Mouse (Mus musculus): ENCODE measurements around the gene Gcm1. TPM values are rescaled to one million over a fixed set of nuclear protein-coding genes. Genes with fewer than 3 reads are reported as not detected.
"Not testable (repeated sequence)": the region's sequence is repeated elsewhere in the genome, so short reads cannot be mapped to it uniquely, and the experiment has no call there.

Gcm1 gene
- polyA plus RNA-seq, 1 experiment from 2014 or later = not detected

- no peak overlapping the region for H3K9ac ChIP-seq (replicated peaks)
- H3K4me2 ChIP-seq (replicated peaks) = no peak overlapping the region
- no peaks in the 10 kb centered on the region for H3K9me3 ChIP-seq
- H3K36me3 ChIP-seq = no peaks in the 10 kb centered on the region
- no peak overlapping the region for H3K4me3 ChIP-seq
- ATAC-seq (replicated peaks) = no peak
- no peaks in the 10 kb centered on the region for H3K4me1 ChIP-seq
- H3K27me3 ChIP-seq = no peaks in the 10 kb centered on the region
- H3K27ac ChIP-seq (replicated peaks) = no peak overlapping the region
- 78% methylated on average over 8 of the region's 8 CpGs for WGBS
Observed at GRCm38 (mm10) chr9:78053821-78054220, 2.1 kb downstream of the Gcm1 start.

DNA sequence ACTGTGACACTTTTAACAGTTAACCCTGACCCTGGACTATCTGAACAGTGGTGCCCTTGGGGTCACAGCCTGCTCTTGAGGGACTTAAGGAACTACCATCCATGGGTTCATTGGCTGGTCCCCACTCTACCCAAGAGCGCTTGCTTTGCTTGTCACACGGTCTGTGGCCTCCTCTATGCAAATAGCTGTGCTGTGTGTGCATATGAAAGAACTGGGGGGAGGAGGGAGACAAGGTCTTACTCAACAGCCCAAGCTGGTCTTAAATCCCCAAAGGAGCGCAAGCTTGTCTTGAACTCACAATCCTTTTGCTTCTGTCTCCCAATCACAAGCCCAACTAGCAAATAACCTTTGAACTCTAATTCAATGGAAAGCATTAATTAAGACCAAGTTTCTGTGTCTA is 2.6 kb downstream of the Gcm1 start:
- Histone ChIP-seq H3K4me2 (replicated peaks) (no peak overlapping the region), H3K9me3 (no peaks in the 10 kb centered on the region), H3K36me3 (no peaks in the 10 kb centered on the region), H3K27ac (replicated peaks) (no peak overlapping the region), H3K9ac (replicated peaks) (no peak overlapping the region), H3K27me3 (no peaks in the 10 kb centered on the region), H3K4me1 (no peaks in the 10 kb centered on the region), H3K4me3 (no peak overlapping the region)
- 81% methylated on average over 3 of the region's 3 CpGs for WGBS
- ATAC-seq (replicated peaks) = no peak

- H3K9me3 ChIP-seq = no peaks in the 10 kb centered on the region
- no peak overlapping the region for H3K4me3 ChIP-seq
- no peak for ATAC-seq (replicated peaks)
- H3K9ac ChIP-seq (replicated peaks) = no peak overlapping the region
- no peak overlapping the region for H3K27ac ChIP-seq (replicated peaks)
- no peaks in the 10 kb centered on the region for H3K36me3 ChIP-seq
- 83% methylated on average over 16 of the region's 16 CpGs for WGBS
- H3K27me3 ChIP-seq = no peaks in the 10 kb centered on the region
- no peaks in the 10 kb centered on the region for H3K4me1 ChIP-seq
- no peak overlapping the region for H3K4me2 ChIP-seq (replicated peaks)
Observed at GRCm38 (mm10) chr9:78059525-78060120, 7.9 kb downstream of the Gcm1 start.

DNA sequence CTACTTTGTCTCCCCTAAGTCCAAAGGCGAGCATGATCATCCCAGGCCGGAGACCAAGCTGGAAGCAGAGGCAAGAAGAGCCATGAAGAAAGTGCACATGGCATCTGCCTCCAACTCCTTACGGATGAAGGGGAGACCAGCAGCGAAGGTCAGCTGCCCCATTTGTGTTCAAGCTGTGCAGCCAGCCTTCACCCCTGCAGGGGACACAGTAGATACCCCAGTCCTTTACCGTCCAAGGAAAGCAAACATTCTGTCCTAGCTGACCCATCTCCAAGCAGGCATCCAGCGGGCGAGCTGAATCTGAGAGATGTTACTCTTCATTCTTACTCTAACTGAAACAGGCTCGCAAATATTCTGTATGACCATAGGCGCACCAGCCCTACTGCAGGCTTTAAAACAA is 10.7 kb downstream of the Gcm1 start:
- no peak overlapping the region for H3K4me3 ChIP-seq
- no peaks in the 10 kb centered on the region for H3K4me1 ChIP-seq
- no peaks in the 10 kb centered on the region for H3K36me3 ChIP-seq
- WGBS = 84% methylated on average over 9 of the region's 9 CpGs
- no peak overlapping the region for H3K4me2 ChIP-seq (replicated peaks)
- H3K9ac ChIP-seq (replicated peaks) = no peak overlapping the region
- no peaks in the 10 kb centered on the region for H3K9me3 ChIP-seq
- ATAC-seq (replicated peaks) = no peak
- no peak overlapping the region for H3K27ac ChIP-seq (replicated peaks)
- no peaks in the 10 kb centered on the region for H3K27me3 ChIP-seq

- H3K27me3 ChIP-seq = no peaks in the 10 kb centered on the region
- 86% methylated on average over 10 of the region's 10 CpGs for WGBS
- no peak overlapping the region for H3K27ac ChIP-seq (replicated peaks)
- H3K9ac ChIP-seq (replicated peaks) = no peak overlapping the region
- no peak for ATAC-seq (replicated peaks)
- no peaks in the 10 kb centered on the region for H3K36me3 ChIP-seq
- no peak overlapping the region for H3K4me2 ChIP-seq (replicated peaks)
- no peaks in the 10 kb centered on the region for H3K4me1 ChIP-seq
- H3K4me3 ChIP-seq = no peak overlapping the region
- H3K9me3 ChIP-seq = no peaks in the 10 kb centered on the region
Observed at GRCm38 (mm10) chr9:78064121-78064520, 12.4 kb downstream of the Gcm1 start.

DNA sequence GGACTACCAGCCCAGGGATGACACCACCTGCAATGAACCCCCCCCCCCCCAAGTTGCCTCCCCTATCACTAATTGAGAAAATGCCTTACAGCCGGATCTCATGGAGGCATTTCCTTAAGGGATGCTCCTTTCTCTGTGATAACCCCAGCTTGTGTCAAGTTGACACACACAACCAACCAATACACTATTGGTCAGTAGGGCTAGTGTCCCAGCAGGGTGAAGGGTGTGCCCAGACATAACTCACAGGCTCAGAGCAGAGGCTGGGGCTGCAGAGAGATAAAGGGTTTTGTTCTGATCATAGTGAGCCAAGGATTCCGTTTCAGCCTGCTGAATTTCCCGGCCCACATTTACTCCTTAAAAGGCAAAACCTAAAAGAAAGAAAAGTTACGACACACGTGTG is 18.8 kb downstream of the Gcm1 start:
- Histone ChIP-seq H3K27ac (replicated peaks) (no peak overlapping the region), H3K9ac (replicated peaks) (no peak overlapping the region), H3K27me3 (no peaks in the 10 kb centered on the region), H3K4me3 (no peak overlapping the region), H3K9me3 (no peaks in the 10 kb centered on the region), H3K4me2 (replicated peaks) (no peak overlapping the region), H3K36me3 (no peaks in the 10 kb centered on the region), H3K4me1 (no peaks in the 10 kb centered on the region)
- ATAC-seq (replicated peaks) = no peak
- WGBS = 79% methylated on average over 5 of the region's 5 CpGs

DNA sequence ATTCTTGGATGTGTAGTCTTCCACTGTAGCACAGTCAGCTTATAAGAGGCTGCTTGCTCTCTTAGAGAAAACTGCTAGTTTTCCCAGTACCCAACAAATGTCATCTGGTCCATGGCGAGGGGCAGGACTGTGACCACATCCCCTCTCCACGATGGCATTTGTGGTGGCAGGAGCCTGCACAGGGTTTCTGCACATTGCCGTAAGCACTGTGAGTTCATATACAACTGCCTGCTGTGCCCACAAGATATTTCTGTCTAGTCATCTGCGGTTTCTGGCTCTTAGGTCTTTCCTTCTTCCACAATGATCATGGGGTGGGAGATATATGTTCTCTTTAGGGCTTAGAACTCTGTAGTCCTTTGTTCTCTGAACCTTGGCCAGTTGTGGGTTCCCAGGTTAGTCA is 19.9 kb downstream of the Gcm1 start:
- H3K36me3 ChIP-seq = no peaks in the 10 kb centered on the region
- H3K9me3 ChIP-seq = no peaks in the 10 kb centered on the region
- no peaks in the 10 kb centered on the region for H3K27me3 ChIP-seq
- H3K27ac ChIP-seq (replicated peaks) = no peak overlapping the region
- WGBS = 92% methylated on average over 4 of the region's 4 CpGs
- no peak for ATAC-seq (replicated peaks)
- no peak overlapping the region for H3K4me3 ChIP-seq
- H3K9ac ChIP-seq (replicated peaks) = no peak overlapping the region
- no peaks in the 10 kb centered on the region for H3K4me1 ChIP-seq
- H3K4me2 ChIP-seq (replicated peaks) = no peak overlapping the region

DNA sequence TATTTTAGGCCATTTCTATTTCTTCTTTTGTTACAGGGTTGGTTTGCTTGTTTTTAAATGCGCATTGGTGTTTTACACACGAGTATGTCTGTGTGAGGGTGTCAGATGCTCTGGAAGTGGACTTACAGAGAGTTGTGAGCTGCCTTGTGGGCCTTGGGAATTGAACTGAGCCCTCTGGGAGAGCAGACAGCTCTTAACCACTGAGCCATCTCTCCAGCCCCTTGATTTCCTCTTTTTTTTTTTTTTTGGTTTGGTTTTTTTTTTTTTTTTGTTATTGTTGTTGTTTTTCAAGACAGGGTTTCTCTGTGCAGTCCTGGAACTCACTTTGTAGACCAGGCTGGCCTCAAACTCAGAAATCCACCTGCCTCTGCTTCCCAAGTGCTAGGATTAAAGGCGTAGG is 21.6 kb downstream of the Gcm1 start:
- not testable (repeated sequence) for H3K27ac ChIP-seq (replicated peaks); H3K4me2 ChIP-seq (replicated peaks); H3K36me3 ChIP-seq; H3K27me3 ChIP-seq; H3K9me3 ChIP-seq; H3K4me3 ChIP-seq; H3K9ac ChIP-seq (replicated peaks); ATAC-seq (replicated peaks); H3K4me1 ChIP-seq
- WGBS = 88% methylated on average over 3 of the region's 3 CpGs

GRCm38 (mm10) chr9:78073713-78074340 is 22.1 kb downstream of the Gcm1 start:
- Histone ChIP-seq H3K9me3 (no peaks in the 10 kb centered on the region), H3K36me3 (no peaks in the 10 kb centered on the region), H3K4me1 (no peaks in the 10 kb centered on the region), H3K4me2 (replicated peaks) (no peak overlapping the region), H3K27ac (replicated peaks) (no peak overlapping the region), H3K4me3 (no peak overlapping the region), H3K9ac (replicated peaks) (no peak overlapping the region), H3K27me3 (no peaks in the 10 kb centered on the region)
- no peak for ATAC-seq (replicated peaks)
- WGBS = 90% methylated on average over 13 of the region's 13 CpGs

GRCm38 (mm10) chr9:78075256-78075655 is 23.5 kb downstream of the Gcm1 start:
- Histone ChIP-seq H3K4me3 (no peak overlapping the region), H3K27me3 (no peaks in the 10 kb centered on the region), H3K9ac (replicated peaks) (no peak overlapping the region), H3K9me3 (no peaks in the 10 kb centered on the region), H3K4me2 (replicated peaks) (no peak overlapping the region), H3K36me3 (no peaks in the 10 kb centered on the region), H3K27ac (replicated peaks) (no peak overlapping the region), H3K4me1 (no peaks in the 10 kb centered on the region)
- WGBS = 89% methylated on average over 3 of the region's 3 CpGs
- ATAC-seq (replicated peaks) = no peak

DNA sequence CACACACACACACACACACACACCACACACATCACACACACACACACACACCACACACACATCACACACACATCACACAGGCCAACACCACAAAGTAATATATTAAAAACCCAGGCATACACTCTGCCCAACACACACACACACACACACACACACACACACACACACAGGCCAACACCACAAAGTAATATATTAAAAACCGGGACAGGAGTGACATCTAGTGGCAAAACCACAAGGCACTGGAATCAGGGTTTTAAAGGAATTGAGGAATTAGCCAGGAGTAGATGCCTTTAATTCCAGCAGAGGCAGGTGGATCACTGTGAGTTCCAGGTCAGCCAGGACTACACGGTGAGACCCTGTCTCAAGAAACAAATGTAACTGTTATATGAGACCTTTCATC is 26.5 kb downstream of the Gcm1 start:
- Histone ChIP-seq H3K27ac (replicated peaks) (no peak overlapping the region), H3K4me1 (no peaks in the 10 kb centered on the region), H3K27me3 (no peaks in the 10 kb centered on the region), H3K9ac (replicated peaks) (no peak overlapping the region), H3K4me2 (replicated peaks) (no peak overlapping the region), H3K36me3 (peaks cover 10% of the 10 kb centered on the region), H3K4me3 (no peak overlapping the region), H3K9me3 (no peaks in the 10 kb centered on the region)
- 24% methylated on average over 2 of the region's 2 CpGs for WGBS
- no peak; the same call in 1 of the 2 replicates for ATAC-seq (replicated peaks)

- H3K27ac ChIP-seq (replicated peaks) = no peak overlapping the region
- WGBS = 78% methylated on average over 7 of the region's 7 CpGs
- H3K4me2 ChIP-seq (replicated peaks) = no peak overlapping the region
- H3K4me1 ChIP-seq = no peaks in the 10 kb centered on the region
- H3K4me3 ChIP-seq = no peak overlapping the region
- peaks cover 33% of the 10 kb centered on the region for H3K36me3 ChIP-seq
- H3K9me3 ChIP-seq = no peaks in the 10 kb centered on the region
- no peaks in the 10 kb centered on the region for H3K27me3 ChIP-seq
- ATAC-seq (replicated peaks) = no peak
- H3K9ac ChIP-seq (replicated peaks) = no peak overlapping the region
Observed at GRCm38 (mm10) chr9:78081835-78082234, 30.1 kb downstream of the Gcm1 start.

GRCm38 (mm10) chr9:78084341-78084740 is 32.6 kb downstream of the Gcm1 start:
- Histone ChIP-seq H3K27me3 (no peaks in the 10 kb centered on the region), H3K36me3 (peaks cover 36% of the 10 kb centered on the region), H3K9me3 (no peaks in the 10 kb centered on the region), H3K4me1 (no peaks in the 10 kb centered on the region), H3K9ac (replicated peaks) (no peak overlapping the region), H3K4me2 (replicated peaks) (no peak overlapping the region), H3K27ac (replicated peaks) (no peak overlapping the region), H3K4me3 (no peak overlapping the region)
- WGBS = 93% methylated on average over 4 of the region's 4 CpGs
- ATAC-seq (replicated peaks) = no peak
